Mouse (Mus musculus): Measurements from ENCODE around the gene Xkr7.

The Xkr7 gene

DNA sequence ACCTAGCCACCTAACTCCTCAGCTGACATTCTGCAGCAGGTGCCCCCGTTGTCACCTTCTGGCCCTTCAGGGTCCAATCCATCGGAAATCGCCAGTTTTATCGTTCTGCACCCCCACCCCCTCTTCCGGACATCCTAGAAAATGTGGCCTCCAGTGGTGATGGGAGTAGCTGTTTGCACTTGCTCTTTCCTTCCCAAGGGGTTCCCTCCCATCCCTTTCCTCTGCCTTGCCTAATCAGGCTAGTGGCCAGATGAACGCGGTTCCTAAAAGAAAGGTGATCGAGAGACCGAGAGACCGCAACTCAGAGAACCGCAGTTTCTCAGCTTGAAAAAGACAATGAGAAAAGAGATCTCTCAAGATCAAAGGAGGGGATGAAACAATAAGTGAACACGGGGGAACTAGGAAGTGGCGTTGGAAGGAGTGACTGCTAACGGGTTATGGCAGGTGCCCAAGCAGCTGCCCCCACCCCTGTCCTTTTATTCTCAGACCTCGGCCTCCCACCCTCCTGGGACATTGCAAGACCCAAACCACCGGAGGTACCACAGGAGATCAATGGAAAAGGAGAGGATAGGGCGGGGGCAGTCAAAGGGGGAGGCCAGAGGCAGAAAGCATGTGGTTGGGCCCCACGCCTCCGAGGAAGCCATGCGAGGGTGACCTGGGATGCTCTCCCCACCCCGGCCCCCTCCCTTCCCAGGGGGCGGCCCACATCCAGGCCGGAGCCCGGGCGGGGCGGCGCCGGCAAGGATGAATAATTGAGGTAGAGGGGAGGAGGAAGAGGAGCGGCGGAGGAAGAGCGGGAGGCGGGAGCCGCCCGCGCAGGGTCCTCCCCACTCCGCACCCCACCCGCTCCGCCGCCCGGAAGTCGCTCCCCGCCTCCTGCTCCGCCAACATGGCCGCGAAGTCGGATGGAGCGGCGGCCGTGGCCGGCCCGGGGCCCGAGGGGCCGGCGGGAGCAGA lies at the start of gene Xkr7:
Xkr7 (plus strand) TSS at position 727 of the 957 bp plus-strand sequence.
- DNase-seq (ENCODE audit: extremely low read depth, insufficient read length, low spot score), result no peak

DNA sequence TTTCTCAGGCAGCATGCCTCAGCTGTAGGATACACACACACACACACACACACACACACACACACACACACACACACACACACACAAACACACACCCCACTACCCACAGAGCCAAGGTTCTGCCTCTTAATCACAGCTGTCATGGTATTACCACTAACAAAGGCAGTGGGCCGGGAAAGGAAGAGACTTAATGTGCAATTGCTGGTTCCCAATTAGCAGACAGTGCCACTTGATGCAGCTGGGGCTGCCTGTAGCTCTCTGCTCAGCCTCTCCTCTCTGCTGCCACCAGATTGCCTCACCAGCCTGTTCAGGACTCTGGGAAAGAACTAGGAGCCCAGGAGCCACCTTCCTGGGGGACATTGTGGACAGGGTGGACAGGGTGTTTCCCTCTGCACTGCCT lies 46.1 kb upstream of the Xkr7 start:
- no peak for DNase-seq (ENCODE audit: extremely low read depth, insufficient read length, low spot score)

DNA sequence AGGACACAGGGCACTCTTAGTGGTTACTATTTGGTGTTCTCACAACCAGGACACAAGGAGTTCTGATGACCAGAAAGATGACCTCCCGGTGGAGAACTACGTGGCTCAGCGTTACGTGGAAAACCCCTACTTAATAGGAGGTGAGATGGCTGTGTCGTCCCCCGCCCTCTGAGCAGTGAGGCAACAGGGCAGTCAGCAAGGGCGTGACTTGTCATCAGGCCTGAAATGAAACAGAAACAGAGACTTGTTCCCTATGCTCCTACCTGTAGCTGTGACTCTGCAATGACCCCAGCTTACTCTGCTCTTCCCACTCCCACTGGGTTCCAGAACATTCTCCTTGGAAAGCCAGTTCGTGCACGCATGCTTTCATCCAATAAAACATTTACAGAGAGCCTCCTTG lies 40.1 kb upstream of the Xkr7 start:
- DNase-seq (ENCODE audit: extremely low read depth, insufficient read length, low spot score), result no peak

DNA sequence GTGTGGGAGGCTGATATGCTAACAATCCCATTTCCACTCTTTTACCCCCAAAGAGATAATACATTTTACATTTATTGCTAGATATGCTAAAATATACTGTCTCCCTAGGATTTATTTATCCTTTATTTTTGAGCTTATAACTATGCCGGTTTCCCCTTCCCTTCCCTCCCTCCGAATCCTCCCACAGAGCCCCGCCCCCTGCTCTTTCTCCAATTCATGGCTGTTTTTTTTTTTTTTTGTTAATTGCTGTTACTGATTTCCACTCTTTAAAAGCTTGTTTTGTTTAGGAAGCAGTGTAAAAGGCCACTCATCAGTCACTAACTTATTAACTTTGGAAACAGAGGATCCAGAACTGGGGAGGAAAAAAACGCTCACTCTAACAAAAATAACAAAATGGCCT lies 34.6 kb upstream of the Xkr7 start:
- DNase-seq (ENCODE audit: extremely low read depth, insufficient read length, low spot score), result no peak

DNA sequence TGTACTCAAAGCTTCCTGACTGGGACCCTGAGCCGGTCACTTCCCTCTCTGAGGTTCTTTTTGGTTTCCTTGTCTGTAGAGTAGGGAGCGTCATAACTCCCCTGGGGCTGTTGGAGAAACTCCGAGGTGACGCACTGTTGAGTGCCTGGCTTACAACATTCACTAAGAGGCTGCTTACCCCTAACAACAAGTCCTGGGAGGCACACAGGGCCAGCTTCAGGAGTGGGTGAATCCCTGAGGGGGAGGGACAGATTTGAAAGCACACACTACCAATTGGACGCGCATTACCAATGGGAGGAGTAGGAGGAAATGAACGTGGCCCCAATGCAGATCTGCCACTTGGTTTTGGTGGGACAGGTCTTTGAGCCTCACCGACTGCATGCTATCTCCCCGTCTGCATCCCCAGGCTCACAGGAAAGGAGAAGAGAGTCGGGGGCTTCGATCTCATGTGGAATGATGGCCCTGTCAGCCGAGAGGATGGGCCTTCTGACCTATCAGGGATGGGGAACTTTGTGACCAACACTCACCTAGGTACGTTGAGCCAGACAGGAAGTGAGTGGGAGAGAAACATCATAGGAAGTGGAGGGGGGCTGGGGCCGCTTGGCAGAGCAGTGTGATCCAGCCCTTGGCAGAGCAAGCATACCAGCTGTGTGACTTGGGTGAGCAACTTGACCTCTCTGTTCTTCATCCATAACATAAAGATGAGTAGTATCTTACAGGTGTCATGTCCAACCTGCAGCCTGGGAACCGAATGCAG lies 29.0 kb upstream of the Xkr7 start:
- no peak for DNase-seq (ENCODE audit: extremely low read depth, insufficient read length, low spot score)

DNA sequence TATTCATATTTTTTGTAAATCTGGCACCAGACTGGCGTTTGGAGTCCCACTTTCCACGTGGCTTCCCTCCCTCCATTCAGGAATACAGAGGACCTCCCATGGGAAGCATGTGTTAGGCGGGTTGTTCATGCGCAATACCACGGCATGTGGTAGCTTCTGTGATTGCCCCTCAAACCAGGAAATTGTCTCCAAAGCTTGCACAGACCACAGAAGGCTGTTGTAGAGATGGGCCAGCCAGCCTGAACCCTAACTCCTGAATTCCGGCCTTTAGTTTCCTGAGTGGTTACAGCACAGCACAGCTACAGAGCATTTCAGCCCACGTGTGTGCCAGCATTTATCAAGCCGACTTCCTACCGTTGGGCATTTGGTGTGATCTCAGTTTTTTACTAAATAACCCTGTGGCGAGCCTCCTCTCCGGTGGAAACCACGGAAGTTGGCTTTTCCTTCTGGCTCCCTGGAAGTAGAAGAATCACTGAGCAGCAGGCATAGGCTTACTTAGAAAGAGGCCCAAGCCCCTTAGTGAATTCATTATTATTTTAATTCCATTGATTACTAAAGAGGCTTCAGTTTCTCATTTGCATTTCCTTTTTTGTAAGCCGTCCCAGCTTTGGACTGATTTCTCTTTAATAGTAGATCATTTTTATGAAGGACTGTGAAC lies 27.8 kb upstream of the Xkr7 start:
- DNase-seq (ENCODE audit: extremely low read depth, insufficient read length, low spot score), result no peak

DNA sequence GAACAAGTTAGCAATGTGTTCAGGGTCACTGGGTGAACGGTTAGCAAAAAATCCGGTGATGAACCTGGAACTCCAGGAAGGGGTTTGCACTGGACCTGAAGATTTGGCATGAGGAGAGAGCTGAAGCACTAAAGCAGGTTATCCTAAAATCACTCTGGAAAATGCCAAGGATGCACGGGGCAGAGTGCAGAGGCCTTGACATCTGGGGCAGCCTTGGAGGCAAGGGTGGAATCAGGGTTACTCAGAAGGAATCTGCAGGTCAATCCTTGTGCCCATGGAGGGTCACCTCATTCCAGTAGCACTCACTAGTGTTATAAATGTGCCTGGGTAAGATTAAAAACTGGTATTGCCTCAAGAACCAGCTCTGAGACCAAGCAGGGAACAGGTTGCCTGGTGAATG lies 25.7 kb upstream of the Xkr7 start:
- no peak for DNase-seq (ENCODE audit: extremely low read depth, insufficient read length, low spot score)

DNA sequence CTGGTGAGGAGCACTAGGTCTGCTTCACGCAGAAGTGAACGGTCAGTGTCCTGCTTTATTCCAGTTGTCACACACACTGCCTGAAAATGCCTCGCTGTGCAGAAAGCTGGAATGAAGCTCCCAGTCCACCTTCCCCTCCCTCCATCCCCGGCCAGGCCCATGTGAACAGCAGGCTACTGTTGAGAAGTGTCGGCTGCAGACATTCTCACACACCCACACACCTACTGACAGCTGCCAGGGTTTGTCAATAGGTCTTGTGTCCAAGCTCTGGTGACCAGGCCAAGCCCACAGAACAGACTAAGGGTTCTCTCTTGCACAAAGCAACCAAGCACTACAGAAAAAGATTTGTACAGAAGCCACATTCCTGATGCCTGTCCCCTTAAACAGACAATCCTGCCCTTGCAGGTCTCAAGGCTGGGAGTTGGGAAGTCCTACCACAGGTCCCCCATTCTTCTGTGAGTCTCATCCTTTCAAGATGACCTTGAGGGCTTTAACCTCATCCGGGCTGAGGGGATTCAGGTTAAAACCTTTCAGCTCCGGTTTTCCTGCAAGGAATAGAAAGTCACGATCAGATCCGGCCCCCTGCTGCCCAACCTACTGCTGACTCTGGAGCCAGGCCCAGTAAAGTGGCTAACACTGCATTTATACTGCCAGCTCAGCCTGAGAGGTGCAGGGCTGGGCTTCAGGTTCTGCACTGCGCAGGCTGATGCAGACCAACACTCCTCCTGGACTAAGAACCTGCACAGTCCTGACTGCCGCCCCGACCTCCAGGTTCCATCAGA lies 22.3 kb upstream of the Xkr7 start:
- no peak for DNase-seq (ENCODE audit: extremely low read depth, insufficient read length, low spot score)

DNA sequence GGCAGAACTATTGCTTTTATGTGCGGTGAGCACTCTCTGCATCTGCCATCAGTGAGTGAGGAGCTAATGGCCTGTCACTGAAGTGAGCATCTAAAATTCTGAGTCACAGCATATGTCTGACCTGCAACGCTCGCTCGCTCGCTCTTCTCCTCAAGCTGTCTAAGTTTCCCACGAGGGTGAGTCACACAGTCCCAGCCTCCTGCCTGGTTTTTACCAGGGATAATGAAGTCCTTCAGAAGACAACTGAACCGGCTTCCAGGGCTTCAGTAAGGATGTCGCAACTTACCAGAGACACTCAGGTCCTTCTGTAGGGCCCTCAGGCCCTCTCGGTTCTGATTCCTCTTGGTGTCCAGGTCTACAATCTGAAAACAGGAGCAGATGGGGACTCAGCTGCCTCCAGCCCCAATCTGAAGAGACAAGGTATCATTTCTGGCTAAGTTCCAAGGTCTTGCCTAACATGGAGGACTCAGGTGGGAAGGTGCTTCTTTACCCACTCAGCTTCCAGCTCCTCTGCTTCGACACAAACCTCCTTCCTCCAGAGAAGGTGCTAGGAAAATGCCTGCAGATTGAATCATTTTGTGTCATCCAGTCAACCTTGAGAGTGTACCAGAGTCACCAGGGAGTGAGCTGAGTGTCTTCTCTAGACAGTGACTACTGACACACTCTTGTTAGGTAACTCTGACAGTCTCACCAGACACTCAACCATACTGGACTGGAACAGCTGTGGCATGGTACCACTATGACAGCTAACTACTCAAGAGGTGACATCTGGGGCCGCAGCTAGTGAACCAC lies 17.7 kb upstream of the Xkr7 start:
- DNase-seq (ENCODE audit: extremely low read depth, insufficient read length, low spot score), result peak; percentile 42

DNA sequence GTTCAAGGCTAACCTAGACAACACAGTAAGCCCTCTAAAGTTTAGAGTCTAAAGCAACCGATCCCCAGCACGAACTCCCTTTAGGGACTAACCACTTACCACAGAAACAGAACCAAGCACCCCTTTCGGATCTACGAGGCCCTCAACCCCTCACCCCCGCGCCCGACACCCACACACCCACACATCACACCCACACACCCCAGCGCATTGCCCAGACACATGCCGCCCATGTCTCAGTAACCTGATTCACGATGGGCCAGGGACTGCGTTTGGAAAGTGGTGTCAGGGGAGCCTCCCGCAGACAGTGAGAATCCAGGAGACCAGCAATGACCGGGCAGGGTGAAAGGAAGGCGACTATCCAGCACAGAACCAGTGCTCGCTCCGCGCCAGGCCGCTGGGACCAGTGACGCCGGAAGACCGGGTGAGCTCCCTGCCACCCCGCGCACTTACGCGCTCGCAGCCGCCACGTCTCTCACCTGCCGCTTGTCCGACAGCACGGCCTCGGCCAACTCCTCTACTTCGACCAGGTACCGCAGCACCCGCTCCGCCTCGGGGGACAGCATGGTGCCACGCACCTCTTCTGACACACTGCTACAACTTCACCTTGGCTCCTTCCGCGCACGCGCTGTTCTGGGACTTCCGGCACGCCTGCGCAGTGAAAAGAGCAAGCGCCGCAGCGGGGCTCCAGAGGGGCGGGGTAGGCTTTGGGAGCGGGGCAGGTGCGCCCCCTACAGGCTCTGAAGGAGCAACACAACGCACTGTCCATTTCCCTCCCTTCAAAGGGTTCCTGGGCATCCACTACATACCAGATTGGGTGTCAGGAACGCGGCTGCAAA lies 16.7 kb upstream of the Xkr7 start, which contains the start of gene Pdrg1:
Pdrg1 (minus strand) TSS at position 670 of the 836 bp plus-strand sequence.
- peak; percentile 92 for DNase-seq (ENCODE audit: extremely low read depth, insufficient read length, low spot score)

DNA sequence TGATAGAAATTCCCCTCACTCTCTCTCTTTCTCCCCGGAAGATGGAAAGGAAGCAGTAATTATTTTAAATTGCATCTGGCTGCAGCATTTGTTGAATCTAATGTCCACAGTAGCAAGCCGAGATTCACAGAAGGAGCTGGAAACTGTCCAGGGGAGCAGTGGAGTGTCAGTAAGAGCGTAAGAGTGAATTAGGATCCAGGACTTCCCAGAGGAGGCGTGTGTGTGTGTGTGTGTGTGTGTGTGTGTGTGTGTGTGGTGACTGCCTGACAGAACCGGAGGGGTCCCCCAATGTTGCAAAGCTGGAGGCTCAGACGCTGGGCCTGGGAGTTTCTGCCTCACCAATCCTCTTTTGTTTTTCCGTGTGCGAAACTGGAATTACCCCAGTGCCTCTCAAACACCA lies 15.8 kb upstream of the Xkr7 start:
- peak; percentile 27 for DNase-seq (ENCODE audit: extremely low read depth, insufficient read length, low spot score)

DNA sequence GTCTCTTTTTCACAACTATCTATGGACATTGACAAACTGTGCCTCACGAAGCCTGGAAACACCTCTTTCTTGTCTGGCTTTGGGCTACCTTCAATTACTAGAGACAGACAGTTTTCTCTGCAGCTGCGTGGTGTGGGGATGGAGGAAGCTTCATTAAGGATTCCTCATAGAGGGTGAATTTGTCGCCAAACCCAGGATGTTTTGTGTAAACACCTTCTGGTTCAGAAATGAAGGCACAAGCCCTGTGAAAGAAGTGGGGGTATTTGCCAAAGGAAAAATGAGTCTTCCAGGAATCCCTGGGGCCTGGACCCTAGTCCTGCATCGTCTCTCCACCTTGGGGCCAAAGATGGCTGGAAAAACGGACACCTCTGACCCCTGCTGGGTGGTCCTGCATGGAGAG lies 14.9 kb upstream of the Xkr7 start:
- no peak for DNase-seq (ENCODE audit: extremely low read depth, insufficient read length, low spot score)

DNA sequence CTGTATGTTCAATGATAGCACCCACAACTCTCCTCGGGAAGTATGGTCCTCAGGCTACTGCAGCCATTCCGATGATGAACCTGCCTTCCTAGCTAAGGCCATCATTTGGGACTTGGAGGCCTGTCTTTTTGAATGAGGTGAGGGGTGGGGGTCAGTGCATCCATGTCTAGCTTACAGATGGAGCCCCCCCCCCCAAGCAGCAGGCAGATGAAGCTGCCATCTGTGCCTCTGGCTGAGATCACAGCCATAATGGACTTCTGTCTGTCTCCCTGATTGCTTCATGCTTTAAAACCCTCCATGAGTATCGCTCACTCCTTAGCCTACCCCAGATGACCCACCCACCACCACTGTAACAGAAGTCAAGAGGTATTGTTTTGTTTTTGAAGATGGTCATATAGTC lies 12.3 kb upstream of the Xkr7 start:
- DNase-seq (ENCODE audit: extremely low read depth, insufficient read length, low spot score), result no peak

DNA sequence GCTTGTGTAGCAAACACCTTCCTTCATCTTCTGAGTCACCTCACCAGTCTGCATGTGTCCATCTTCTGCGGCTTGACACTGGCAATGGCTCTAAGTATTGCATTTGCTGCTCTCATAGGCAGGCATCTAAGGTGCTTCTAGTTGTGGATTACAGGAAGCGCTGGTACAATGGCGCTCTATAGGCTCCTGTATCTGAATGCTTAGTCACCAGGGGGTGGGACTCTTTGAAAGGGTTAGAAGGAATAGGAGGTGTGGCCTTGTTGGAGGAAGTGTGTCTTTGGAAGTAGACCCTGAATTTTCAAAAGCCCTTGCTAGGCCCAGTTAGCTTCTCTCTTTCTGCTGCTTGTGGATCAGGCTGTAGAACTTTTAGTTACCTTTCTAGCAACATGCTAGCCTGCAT lies 10.5 kb upstream of the Xkr7 start:
- peak; percentile 40 for DNase-seq (ENCODE audit: extremely low read depth, insufficient read length, low spot score)

DNA sequence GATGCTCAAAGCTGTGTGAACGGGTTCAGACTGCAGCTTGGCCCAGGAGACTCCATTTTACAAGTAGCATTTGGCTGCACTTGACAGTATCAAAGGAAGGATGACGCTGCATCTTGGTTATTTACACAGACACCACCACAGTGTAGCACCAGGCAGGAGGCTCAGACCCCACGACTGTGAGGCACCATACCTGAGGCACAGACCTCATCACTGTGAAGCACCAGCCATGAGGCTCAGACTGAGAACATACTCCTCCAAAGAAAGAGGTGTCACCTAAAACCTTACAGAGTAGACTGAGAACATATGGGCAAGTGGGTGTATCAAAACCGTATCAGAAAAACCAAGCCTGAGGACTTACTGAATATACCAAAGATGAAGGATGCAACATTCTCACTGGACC lies 8.8 kb upstream of the Xkr7 start:
- DNase-seq (ENCODE audit: extremely low read depth, insufficient read length, low spot score), result no peak

DNA sequence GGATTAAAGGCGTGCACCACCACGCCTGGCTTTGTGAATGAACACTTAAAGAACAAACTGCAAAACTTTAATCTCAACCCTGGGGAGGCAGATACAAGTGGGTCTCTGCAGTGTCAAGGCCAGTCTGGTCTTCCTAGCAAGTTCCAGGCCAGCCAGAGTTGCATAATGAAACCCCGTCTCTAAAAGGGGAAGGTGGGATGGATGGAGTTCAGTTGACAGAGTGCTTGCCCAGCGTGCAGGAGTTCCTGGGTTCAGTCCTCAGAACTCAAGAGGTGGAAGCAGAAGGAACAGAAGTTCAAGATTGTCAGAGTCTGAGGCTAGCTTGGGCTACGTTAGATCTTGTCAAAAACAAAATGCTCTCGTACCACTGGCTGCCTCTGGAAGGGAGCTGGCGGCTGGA lies 5.6 kb upstream of the Xkr7 start:
- no peak for DNase-seq (ENCODE audit: extremely low read depth, insufficient read length, low spot score)

DNA sequence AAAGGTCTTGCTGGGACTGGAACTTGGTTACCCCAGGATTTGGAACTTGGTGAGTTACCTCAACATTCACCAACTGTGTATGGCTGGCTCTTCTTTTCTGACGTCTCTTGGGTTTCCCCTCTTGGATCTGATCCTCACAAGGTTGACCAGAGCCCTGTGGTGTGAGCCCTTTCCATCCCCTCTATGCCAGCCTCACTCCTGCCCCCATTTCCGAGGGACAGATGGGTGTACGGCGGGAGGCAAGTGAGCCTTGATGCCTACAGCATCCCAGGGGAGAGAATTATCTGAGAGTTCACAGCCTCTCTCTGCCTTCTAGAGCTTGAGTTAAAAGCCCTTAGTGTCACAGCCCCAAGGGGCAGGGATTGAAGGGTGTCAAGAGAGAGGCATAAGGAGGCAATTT lies 4.2 kb upstream of the Xkr7 start:
- no peak for DNase-seq (ENCODE audit: extremely low read depth, insufficient read length, low spot score)

DNA sequence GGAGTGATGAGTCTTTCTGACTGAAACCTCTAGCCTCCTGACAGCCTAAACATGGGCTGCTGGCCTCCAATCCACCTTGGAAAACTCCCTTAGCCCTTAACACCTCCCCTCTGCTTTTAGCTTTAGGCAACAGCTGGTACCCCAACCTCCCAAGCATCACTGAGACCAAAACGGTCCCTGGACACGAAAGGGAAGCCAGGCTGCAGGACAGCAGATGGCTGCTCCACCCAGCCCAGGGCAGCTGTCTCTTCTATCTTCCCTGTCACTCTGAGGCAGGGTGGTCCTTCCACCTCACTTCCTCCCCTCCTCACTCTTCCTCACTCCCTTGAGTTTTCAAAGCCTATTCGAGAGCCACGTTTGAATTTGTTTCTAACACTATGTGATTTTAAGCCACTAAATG lies 1.2 kb upstream of the Xkr7 start:
- no peak for DNase-seq (ENCODE audit: extremely low read depth, insufficient read length, low spot score)

Measured in 3134 (cell line).